Mouse (Mus musculus): ENCODE results near the gene Mok. TPM values are rescaled to one million over a fixed set of nuclear protein-coding genes. Genes with fewer than 3 reads are reported as not detected.

Gene Mok
- polyA plus RNA-seq, 1 experiment from 2014 or later: 1.4 TPM

DNA sequence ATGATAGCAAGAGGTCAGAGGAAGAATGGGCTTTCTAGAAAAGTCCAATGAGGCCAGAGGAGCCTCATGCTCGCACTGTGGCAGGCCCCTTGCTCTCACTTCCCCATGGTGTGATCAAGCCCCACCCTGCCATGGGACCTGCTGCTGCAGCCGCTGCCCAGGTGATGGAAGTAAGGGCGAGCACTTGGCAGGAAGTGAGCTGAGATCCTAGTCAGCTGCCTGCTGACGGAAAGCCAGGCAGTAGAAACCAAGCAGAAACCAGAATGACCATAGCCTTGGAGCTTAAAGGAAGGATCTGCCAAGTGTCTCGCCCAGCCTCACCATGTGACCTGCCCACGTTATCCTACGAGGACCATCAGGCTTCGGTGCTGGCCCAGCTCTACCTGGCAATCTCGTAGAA lies 27.6 kb downstream of the Mok start:
- DNase-seq (ENCODE audit: low spot score): no peak

DNA sequence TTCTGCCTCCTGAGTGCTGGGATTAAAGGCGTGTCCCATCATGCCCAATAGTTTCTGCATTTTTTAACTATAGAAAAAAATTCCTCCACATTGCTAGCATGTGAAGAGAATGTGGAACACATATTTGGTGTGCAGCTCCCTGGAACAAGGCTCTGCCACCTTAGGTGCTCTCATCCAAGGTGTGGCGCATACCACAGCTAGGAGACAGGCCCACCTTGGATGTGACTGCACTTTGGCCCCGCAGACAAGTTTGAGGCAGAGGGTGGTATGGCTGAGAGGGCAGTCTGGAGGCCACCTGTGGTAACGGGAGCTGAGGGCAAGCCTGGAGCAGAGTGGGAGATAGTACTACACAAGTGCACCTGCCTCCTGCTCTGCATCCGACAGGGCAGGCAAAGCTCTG lies 31.9 kb downstream of the Mok start:
- DNase-seq (ENCODE audit: low spot score): no peak

DNA sequence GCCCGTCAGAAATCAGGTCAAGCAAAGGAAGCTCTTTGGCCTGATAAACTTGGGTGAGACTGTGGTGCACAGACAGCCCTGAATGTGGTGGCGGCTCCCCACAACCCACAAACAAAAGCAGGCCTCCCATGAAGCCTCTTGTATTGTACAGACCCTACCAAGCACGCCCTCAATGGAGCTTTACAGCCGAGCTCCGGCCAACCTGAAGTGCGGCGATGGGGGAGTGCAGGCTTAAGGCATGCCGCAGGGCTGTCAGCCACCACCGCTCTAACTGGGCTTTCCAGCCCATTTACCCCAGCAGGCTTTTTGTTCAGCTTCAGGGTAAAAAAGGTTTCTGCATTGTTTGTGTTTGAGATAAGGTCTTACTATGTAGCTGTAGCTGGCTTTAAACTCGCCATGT lies 32.3 kb downstream of the Mok start:
- DNase-seq (ENCODE audit: low spot score): no peak

DNA sequence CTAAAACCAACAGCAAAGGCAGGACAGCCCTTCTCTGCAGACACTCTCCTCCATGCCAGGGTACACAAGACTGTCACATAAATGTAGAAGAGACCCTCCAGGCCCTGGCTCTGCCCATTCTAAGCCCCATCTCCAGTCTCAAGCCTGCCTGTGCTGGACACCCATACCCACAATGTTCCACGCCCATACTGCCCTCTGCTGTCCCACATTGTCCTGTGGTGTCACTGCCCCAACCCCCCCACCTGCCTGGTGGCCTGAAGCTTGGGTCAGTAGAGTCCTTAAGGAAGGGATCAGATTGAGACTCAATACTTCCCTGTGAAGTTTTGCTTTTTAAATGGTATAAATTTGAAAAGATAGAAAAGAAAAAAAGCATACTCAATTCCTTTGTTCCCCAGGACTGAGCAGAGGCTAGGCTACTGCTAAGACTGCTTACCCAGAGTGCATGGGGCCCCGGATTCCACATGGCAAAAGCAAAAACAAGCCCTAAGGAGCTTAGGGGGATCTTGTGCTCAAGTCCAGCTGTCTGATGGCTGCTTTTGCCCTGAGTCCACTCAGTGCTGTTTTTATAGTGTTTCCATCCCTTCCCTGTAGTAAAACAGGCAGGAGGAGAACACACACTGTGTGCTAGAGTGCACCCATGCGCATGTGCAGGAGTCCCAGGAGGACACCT lies 34.3 kb downstream of the Mok start:
- no peak for DNase-seq (ENCODE audit: low spot score)

DNA sequence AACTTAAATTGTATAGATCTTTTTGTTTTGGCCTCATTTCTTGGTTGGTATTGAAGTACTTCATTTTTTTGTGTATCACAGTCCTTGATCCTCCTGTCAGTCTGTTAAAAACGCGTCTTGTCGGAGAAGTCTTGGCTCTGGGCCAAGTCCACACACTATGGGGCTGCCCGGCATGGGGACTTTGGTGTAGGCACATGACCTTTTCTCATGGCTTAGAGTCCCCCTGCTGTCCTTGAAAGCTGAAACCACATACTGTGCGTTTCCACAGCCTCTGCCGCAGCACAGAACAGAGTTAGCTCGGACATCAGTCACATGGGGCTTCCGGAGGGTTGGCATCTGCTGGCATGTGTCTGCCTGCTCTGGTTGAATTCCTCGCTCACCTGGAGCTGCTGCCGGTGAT lies 36.5 kb downstream of the Mok start:
- no peak for DNase-seq (ENCODE audit: low spot score)

DNA sequence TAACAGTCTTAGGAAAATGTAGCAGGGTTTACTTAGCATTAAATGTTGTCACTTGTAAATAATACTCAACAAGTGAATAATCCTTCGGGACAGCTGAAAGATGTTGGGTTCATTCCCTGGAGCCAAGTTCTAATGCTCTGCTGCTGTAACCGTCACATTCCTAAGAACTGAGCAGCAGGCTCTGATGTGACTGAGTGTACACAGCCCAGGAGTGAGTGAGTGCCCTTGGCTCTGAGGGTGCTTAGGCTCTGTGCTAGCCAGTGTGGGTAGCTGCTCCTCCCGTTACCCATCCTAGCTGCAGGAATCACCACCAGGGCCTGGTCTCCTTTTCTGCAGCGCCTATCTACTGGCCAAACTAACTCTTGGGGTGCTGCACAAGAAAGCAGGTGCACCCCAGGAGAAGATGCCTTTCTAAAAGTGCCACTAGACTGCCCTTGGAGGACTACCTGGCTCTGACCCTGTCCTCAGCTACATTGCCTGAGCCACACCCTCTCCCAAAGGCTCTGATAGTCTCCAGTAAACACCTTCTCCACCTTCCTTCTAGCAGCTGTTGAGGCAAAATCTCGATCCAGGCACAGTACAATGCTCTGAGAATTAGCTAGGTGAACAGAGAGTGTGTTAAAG lies 38.0 kb downstream of the Mok start:
- DNase-seq (ENCODE audit: low spot score): no peak

DNA sequence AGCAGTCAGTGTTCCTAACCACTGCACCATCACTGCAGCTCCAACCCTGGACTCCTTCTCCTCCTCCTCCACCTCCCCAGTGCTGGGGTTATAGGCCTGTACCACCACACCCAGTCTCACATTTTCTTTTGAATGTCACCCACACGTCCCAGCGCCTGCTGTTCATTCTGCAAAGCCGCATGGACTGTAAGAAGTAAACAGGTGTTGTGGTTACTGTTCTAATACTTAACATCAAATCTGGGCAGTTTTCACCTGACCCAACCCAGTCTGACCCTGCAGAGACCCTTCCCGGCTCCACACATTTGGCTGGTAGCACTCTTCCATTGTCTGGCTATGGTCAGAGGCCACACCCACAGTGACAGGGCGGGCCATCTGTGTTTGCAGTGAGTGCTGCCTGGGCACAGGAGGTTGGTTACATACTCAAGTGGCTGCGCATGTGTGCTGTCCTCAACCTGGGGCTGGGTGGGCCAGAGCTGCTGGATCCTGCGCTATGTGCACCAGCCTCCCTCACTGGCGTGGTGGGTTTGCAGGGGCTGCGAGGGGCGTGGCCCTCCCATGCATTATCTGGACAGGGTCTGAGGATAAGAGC lies 38.8 kb downstream of the Mok start:
- DNase-seq (ENCODE audit: low spot score): no peak

DNA sequence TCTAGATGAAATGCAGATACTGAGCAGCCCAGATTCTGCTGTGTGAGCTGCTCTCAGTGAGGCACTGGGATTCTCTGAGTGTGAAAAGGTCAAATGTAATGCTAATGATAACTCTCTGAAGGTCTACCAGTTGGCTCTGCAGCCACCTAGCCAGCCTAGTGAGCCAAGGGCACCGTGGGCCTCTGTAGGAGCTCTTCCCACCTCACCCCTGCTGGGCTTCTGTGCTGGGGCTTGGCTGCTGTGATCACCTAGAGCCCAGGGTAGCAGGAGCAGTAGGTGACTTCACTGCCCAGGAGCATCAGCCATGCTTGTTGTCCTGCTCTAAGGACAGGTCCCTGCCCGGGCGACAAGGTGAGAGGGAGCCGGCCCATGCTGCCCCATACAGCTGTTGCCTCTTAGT lies 41.5 kb downstream of the Mok start:
- DNase-seq (ENCODE audit: low spot score): no peak

DNA sequence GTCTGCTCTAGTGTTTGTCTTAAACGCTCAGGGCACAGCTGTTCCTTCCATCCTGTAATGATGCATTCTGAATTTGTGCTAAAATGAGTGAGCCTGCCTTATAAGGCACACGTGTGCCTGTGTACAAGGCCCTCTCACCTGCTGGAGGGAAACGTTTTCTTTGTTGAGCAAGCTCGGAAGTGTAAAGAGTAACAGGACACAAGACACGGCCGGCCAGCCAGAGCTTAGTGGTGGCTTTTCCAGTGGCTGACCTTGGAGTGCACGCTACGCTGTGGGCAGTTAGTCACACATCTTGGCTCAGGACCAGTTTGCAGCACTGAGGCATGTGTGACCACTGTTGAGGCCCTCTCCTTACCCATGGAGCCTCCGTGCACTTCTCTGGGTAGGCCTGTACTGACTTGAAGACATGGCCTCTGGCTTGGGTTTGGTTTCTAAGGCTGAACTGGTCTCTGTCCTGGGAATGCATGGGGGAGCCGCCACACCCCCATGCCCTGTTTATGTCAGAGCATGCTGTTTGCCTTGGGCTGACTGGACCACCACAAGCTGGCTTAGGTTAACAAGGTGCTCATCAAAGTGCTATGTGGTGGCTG lies 42.8 kb downstream of the Mok start:
- DNase-seq (ENCODE audit: low spot score): no peak

DNA sequence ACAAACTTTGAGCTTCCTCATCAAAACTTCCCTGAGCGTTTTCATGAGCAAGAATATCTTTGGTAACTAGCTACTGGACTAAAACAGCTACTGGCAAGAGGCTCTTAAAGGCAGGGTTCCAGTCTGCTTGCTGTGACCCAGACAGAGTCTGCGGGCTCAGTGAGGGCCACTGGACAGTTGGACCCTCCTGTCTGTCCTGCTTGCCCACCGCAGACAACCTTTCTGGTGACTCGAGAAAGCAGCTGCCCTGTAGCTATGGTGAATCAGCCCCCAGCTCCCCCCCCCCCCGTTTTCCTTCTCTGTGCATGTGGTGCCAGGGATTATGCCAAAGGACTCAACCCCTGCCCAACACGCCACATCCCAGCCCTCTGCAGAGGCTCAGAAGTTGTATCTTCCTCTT lies 43.5 kb downstream of the Mok start:
- no peak for DNase-seq (ENCODE audit: low spot score)

DNA sequence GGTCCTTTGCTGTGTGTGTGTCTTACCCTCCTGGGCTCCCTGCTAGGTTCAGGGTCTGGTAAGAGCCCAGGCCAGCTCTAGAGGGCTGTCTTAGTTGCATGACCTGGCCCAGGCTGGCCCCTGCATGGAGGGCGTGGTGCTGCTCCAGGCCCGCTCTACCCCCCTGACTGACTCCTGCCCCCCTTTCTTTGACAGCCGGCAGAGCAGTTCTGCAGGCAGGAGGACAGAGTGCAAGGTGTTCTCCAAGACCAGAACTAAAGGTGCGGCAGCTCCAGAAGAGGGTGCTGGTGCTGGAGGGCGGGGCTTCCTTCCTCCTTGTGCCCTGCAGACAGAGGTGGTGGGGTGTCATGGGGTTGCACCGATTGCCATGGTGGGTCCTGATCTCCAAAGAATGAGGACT lies 44.0 kb downstream of the Mok start:
- no peak for DNase-seq (ENCODE audit: low spot score)

DNA sequence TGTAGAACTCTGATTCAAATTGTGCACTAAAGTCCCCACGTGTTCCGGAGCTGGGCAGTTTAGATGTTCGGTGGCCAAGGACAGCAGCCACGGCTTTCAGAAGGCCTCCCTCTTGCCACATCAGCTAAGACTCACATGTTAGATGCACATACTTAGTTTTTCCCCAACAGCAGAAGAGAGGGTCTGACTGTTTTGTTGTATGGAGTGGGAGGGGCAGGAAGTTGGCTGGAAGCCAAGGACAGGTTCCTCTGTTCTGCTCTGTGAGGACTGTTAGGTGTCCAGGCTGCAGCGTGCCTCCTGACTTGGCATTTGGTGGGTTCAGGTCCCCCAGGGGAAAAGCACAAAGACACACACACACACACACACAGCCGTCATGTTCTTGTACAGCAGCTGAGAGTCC lies 45.7 kb downstream of the Mok start:
- DNase-seq (ENCODE audit: low spot score): no peak

DNA sequence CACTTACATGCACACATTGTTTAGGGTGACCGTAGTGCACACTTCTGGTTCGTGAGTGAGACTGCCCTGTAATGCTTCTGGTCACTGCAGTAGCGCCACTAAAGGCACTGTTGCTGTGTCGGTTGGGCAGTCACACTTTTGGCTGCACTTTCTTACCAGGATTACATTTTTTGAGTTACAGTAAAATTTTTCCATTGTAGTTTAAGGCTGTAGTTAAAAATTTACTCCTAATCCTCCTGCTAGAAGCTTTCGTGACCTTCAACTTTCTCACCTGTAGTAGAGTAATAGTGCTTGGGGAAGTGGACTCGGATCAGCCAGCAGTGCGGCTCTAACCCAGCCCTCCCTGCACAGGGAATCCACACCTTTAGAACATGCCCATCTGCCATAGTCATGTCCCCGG lies 49.7 kb downstream of the Mok start:
- no peak for DNase-seq (ENCODE audit: low spot score)

DNA sequence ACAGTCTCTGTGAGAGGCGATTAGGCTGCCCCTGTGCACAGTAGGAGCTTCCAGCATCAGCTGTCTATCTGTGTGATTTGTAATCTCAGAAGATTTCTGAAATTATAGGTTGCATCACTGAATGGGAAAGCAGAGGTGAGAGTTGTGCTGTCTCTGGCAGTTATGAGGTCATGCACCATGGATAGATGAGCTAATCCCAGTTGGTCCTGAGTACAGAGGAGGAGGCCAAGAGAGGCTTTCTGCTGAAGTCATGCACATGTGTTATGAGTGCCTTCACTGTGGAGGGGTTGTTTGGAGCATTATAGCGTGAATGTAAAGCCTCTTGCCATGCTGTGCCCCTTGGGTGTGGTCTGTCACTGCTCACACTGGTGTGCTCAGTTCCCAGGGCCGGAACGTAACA lies 50.2 kb downstream of the Mok start:
- DNase-seq (ENCODE audit: low spot score): no peak

DNA sequence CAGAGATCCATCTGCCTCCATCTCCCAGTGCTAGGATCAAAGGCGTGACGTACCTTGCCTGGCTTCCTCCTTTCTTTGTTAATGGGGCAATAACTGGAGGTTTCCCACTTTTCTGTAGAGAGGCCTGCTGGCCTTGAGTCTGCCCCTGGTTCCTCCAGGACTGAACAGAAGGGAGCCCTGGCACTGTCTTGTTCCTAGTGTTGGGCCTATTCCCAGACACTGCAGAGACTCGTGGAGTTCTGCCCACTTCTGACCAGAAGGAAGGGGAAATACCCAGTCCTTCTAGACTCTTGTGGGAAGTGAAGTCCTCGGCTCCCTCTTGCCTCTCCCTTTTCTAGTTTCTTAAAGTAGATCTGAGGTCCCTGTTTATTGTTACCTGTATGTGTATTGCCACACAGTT lies 54.5 kb downstream of the Mok start:
- no peak for DNase-seq (ENCODE audit: low spot score)

DNA sequence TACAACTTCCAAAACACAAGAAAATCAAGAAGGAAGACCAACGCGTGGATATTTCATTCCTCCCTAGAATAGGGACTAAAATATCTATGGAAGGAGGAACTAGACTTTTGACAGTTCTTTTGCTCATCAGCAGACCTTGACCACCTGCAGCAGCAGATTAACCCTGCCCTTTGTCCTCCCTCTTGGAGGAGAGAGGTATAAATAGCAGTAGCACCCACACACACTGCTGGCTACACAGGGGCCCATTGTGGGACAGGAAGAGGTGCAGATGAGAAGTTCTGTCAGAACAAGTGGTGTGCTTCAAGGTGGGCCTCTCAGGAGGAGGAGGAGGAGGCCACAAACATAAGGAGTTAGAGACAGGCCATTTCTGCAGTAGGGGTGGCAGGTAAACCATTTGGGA lies 56.5 kb downstream of the Mok start:
- no peak for DNase-seq (ENCODE audit: low spot score)

DNA sequence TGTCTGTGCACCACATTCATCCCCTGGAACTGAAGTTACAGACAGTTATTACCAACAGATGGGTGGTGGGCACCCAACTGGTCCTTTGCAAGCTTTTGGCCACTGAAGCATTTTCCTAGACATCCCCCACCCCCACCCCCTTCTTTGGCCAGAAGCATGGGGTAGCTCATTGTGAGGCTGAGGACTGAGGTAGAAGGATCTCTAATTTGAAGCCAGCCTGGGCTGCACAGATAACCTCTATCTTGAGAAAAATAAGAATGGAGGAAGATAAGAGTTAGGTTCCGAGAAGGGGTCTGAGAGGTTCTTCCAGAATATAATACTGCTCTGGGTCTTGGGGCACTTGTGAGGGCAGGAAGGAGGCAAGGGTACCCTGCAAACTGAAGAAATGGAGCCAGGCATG lies 58.5 kb downstream of the Mok start:
- DNase-seq (ENCODE audit: low spot score): no peak

DNA sequence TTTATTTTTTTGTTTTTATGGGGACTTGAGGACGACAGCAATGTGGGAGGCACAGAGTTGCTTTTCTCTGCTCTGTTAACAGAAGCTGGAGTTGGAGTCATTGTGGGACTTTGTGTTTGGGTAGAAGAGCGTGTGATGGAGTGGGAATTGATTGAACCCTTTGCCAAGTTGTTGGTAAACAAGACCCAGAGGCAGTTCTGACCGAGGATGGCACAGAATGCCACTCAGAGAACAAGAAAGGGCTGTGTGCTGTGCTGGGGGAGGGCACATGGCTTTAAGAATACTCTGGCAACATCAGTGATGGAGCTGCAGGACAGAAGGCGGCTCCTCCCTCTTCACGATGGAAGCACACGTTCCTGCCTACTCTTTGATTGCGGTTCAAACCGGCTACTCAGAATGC lies 59.6 kb downstream of the Mok start:
- DNase-seq (ENCODE audit: low spot score): no peak

DNA sequence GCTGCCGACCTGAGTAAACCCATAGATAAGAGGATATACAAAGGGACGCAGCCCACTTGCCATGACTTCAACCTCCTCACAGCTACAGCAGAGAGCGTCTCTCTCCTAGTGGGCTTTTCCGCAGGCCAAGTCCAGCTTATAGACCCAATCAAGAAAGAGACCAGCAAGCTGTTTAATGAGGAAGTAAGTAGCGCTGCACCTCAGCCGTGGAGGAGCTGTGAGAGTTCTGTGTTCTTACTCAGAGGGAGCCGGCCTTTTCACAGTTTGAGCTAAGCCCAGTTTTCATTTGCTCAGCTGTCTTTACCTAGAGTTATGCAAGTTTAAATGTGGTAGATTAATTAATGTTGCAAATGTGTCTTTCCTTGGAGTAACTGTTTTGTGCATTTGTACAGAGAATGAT lies 61.4 kb downstream of the Mok start:
- DNase-seq (ENCODE audit: low spot score): no peak

DNA sequence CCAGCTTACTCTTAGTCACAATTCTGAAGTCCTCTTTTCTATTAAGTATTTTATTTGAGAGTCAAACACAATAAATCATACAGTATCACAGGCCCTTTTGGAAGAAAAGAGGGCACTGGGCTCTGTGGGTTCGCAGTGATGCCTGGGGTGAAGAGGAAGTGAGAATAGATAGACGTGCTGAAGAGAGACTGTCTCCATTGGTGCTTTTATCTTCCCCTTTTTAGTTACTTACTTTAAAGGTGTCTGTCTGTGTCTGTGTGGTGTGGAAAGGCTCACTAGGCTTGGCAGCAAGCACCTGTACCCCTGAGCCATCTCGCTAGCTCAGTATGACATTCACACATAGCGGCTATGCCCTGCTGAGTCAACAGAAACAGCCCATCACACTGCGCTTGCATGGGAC lies 62.9 kb downstream of the Mok start:
- DNase-seq (ENCODE audit: low spot score): peak; percentile 49

DNA sequence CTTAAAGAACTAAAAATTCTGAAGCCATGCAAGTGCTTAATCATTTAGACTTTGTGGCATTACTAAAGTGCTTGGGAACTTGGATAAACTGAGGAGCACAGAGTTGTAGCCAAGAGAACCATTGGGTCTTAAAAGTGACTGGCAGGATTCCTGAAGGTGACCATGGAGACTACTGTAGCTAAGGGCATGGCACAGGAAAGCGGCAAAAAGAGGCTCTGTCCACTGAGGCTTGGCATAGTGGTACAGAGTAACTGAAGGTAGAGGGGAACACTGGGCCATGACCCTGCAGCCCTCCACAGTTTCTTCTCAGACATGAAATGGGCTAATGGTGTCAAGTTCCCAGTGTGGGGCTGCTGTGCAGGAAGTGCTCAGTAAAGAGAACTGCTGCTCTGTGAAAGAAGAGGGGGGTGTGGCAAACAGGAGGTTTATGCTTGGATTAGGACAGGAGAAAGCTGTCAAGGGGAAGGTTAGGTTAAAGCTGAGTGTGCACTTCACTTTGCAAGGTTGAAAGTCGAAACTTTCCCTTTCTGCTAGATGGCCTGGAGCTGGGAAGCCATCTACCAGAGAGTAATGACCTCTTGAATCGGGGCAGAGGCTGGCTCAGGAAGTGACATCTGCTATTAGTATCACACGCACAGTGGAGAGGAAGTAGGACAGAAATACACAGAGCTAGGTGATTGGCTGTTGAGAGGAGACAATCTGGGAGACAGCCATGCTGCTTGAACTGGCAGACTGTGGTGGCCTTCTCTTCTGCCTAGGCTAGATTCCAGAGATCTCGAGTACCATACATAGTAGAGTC lies 64.9 kb downstream of the Mok start:
- DNase-seq (ENCODE audit: low spot score): peak; percentile 50

DNA sequence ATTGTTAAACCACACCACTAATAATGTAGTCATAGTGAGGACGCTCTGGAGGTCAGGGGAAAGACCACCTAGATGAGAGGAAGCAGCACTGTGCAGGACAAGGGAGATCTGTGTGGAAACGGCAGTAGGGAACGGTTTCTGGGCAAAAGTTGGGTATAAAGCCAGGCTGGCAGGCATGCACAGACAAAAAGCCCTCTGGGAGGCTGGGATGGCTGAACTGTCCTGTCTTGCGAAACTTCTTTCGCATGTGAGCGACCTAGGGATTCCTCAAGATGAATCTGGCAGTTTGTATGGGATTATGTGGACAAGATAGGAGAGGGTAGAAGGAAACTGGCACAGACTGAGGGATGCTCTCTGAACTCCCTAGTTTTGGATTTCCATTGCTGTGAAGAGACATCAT lies 68.8 kb downstream of the Mok start:
- no peak for DNase-seq (ENCODE audit: low spot score)

All from thymus, postnatal 0 days (tissue).